ENCODE assay signal across 12 mouse cellular contexts in the genomic region with DNA sequence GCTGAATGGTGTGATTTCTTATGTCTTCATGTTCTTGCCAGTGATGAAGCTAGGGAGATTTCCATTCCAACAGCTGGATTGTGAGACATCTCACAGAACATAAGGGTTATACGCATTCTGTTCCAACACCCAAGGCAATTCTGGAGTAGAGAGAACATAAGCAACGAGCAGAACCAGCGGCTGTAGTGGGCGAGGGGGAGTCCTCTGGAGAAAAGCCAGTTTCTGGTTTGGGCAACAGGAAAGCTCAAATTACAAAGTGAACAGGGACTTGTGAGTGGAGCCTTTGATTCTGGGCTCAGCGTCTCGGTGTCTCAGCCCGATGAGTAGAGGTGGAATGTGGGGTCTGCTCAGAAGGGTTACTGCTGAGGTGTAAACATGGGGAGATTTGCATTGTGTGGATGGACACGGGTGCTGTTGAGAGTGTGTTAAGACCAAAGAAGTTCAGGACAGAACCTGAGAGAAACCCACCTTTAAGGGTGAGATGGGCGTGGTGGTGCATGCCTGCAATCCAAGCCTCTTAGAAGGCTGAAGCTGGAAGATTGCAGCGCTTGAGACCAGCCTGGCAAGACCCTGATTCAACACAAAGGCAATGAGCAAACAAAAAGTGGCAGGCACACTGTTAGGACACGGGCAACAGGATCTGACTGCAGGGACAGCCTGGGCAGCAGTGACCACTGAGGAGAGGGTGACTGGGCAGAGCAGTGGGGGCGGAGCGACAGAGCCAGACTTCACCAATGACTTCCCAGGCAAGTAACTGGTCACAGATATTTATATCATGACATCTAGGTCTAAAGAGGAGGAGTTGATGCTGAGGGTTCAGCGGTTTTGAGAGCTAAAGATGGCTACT. TPM values are rescaled to one million over a fixed set of nuclear protein-coding genes. Genes with fewer than 3 reads are reported as not detected.
DNase-seq lines count a peak whose midpoint lies in the region; ATAC-seq lines count a peak whose summit lies in the region.
"Had no signal": no experiment of that assay in that cellular context is flagged by ENCODE, and none has a peak within 500 bp of the region (broad histone marks: within the 10 kb centered on the region; RNA-seq: fewer than 3 reads in every experiment).

No protein-coding gene starts in this region.

- H3K27ac ChIP-seq in heart, embryonic 13.5 days (replicated peaks): no peak overlapping the region
- H3K27ac ChIP-seq in lung, embryonic 15.5 days: peak overlapping the region; percentile 63
- H3K27ac ChIP-seq in limb, embryonic 15.5 days: no peak overlapping the region
- H3K27ac ChIP-seq: forebrain, embryonic 13.5 days; hindbrain, embryonic 15.5 days; midbrain, embryonic 15.5 days had no signal

- intact Hi-C loops in heart, postnatal 36 days (cut with DNase I): no loop called here

- DNase-seq in heart, postnatal 36 days: no peak
- DNase-seq in lung, postnatal 14 days: no peak
- DNase-seq in cerebellum, postnatal 36 days: peak; percentile 60 to 65
- DNase-seq in urinary bladder, postnatal 14 days (ENCODE audit: low spot score): no peak
- DNase-seq in urinary bladder, postnatal 36 days (ENCODE audit: low spot score in 2 of 2): no peak
- DNase-seq: thymus, adult 2 months had no signal

- no peaks in the 10 kb centered on the region for H3K9me3 ChIP-seq in heart, embryonic 13.5 days
- H3K9me3 ChIP-seq in lung, embryonic 15.5 days: no peaks in the 10 kb centered on the region
- H3K9me3 ChIP-seq in limb, embryonic 15.5 days: no peaks in the 10 kb centered on the region
- H3K9me3 ChIP-seq: forebrain, embryonic 13.5 days; hindbrain, embryonic 15.5 days; midbrain, embryonic 15.5 days had no signal

- peaks cover 39% of the 10 kb centered on the region for H3K4me1 ChIP-seq in heart, embryonic 13.5 days
- H3K4me1 ChIP-seq in lung, embryonic 15.5 days: peaks cover 41% of the 10 kb centered on the region
- H3K4me1 ChIP-seq in limb, embryonic 15.5 days: peaks cover 23% of the 10 kb centered on the region

- ATAC-seq in heart, embryonic 13.5 days (ENCODE audit: extremely low read depth, insufficient number of reproducible peaks, low FRiP score, low TSS enrichment): no peak
- ATAC-seq in lung, embryonic 15.5 days (ENCODE audit: borderline replicate concordance, extremely low read depth, low FRiP score, low TSS enrichment): peak; percentile 55; the same call in 1 of the 2 replicates
- ATAC-seq in limb, embryonic 15.5 days (ENCODE audit: insufficient number of reproducible peaks, low FRiP score, low TSS enrichment, low read depth): no peak
- ATAC-seq: forebrain, embryonic 13.5 days; midbrain, embryonic 15.5 days had no signal

- H3K27me3 ChIP-seq in heart, embryonic 13.5 days (replicated peaks): no peaks in the 10 kb centered on the region
- H3K27me3 ChIP-seq in lung, embryonic 15.5 days: no peaks in the 10 kb centered on the region
- H3K27me3 ChIP-seq in limb, embryonic 15.5 days: no peaks in the 10 kb centered on the region
- H3K27me3 ChIP-seq: forebrain, embryonic 13.5 days; hindbrain, embryonic 15.5 days; midbrain, embryonic 15.5 days had no signal

- H3K4me3 ChIP-seq in heart, embryonic 13.5 days: no peak overlapping the region
- peak overlapping the region; percentile 14 for H3K4me3 ChIP-seq in lung, embryonic 15.5 days
- no peak overlapping the region for H3K4me3 ChIP-seq in limb, embryonic 15.5 days
- H3K4me3 ChIP-seq: forebrain, embryonic 13.5 days; hindbrain, embryonic 15.5 days; midbrain, embryonic 15.5 days had no signal

- 13% methylated on average over 14 of the region's 14 CpGs for WGBS in heart, embryonic 13.5 days
- 6% methylated on average over 14 of the region's 14 CpGs for WGBS in lung, embryonic 15.5 days
- 8% methylated on average over 14 of the region's 14 CpGs for WGBS in limb, embryonic 15.5 days

- H3K9ac ChIP-seq in heart, embryonic 13.5 days: no peak overlapping the region
- H3K9ac ChIP-seq in lung, embryonic 15.5 days: peak overlapping the region; percentile 4; the same call in 1 of the 2 replicates
- no peak overlapping the region for H3K9ac ChIP-seq in limb, embryonic 15.5 days
- H3K9ac ChIP-seq: forebrain, embryonic 13.5 days; hindbrain, embryonic 15.5 days; midbrain, embryonic 15.5 days had no signal

- H3K4me2 ChIP-seq in heart, embryonic 13.5 days: peak overlapping the region; percentile 38
- H3K4me2 ChIP-seq in lung, embryonic 15.5 days: peak overlapping the region; percentile 49
- H3K4me2 ChIP-seq in limb, embryonic 15.5 days: peak overlapping the region; percentile 29; the same call in 1 of the 2 replicates
- H3K4me2 ChIP-seq: forebrain, embryonic 13.5 days; hindbrain, embryonic 15.5 days; midbrain, embryonic 15.5 days had no signal

- H3K36me3 ChIP-seq in heart, embryonic 13.5 days: peaks cover 6% of the 10 kb centered on the region
- H3K36me3 ChIP-seq in lung, embryonic 15.5 days: peaks cover 1% of the 10 kb centered on the region; the same call in 1 of the 2 replicates
- peaks cover 8% of the 10 kb centered on the region; the same call in 1 of the 2 replicates for H3K36me3 ChIP-seq in limb, embryonic 15.5 days
- H3K36me3 ChIP-seq: hindbrain, embryonic 15.5 days; midbrain, embryonic 15.5 days had no signal

RNA-seq across cellular contexts. Expression of a gene that starts 6.5 kb away (rescaled TPM):
- polyA plus RNA-seq in heart, embryonic 13.5 days (2015; fragmentation: Nextera tagmentation; extraction: Ambion mirVana): 0.27 and 0.31 TPM in 2 replicates
- under 1 TPM in 1 of 2 experiments, not detected in 1; 0.19 TPM for total RNA-seq in heart, postnatal 36 days (2021)
- 0.88 and 1.2 TPM in 2 replicates for polyA plus RNA-seq in lung, embryonic 15.5 days (2015; fragmentation: Nextera tagmentation; extraction: Ambion mirVana)
- 0.24 and 0.46 TPM in 2 replicates for polyA plus RNA-seq in limb, embryonic 15.5 days (2015; fragmentation: Nextera tagmentation; extraction: Ambion mirVana)

RNA-seq across cellular contexts. Expression of a gene that starts 7.1 kb away (rescaled TPM):
- polyA plus RNA-seq in heart, embryonic 13.5 days (2015; fragmentation: Nextera tagmentation; extraction: Ambion mirVana): 9.5 and 9.8 TPM in 2 replicates
- total RNA-seq in heart, postnatal 36 days (2021): 10 to 100 TPM; 13.0 to 14.7 TPM
- polyA plus RNA-seq in lung, embryonic 15.5 days (2015; fragmentation: Nextera tagmentation; extraction: Ambion mirVana): 18.3 and 18.8 TPM in 2 replicates
- 18.6 and 20.5 TPM in 2 replicates for polyA plus RNA-seq in limb, embryonic 15.5 days (2015; fragmentation: Nextera tagmentation; extraction: Ambion mirVana)

RNA-seq across cellular contexts. Expression of a gene that starts 22.4 kb away (rescaled TPM):
- 48.2 and 51.6 TPM in 2 replicates for polyA plus RNA-seq in heart, embryonic 13.5 days (2015; fragmentation: Nextera tagmentation; extraction: Ambion mirVana)
- 100 to 1,000 TPM; 109 to 116 TPM for total RNA-seq in heart, postnatal 36 days (2021)
- polyA plus RNA-seq in lung, embryonic 15.5 days (2015; fragmentation: Nextera tagmentation; extraction: Ambion mirVana): 51.8 and 52.9 TPM in 2 replicates
- polyA plus RNA-seq in limb, embryonic 15.5 days (2015; fragmentation: Nextera tagmentation; extraction: Ambion mirVana): 87.1 and 91.0 TPM in 2 replicates

RNA-seq across cellular contexts. Expression of a gene that starts 23.9 kb away (rescaled TPM):
- 16.5 and 18.2 TPM in 2 replicates for polyA plus RNA-seq in heart, embryonic 13.5 days (2015; fragmentation: Nextera tagmentation; extraction: Ambion mirVana)
- 10 to 100 TPM in 1 of 2 experiments, 1 to 10 TPM in 1; 9.5 to 10.5 TPM for total RNA-seq in heart, postnatal 36 days (2021)
- polyA plus RNA-seq in lung, embryonic 15.5 days (2015; fragmentation: Nextera tagmentation; extraction: Ambion mirVana): 19.5 and 19.7 TPM in 2 replicates
- polyA plus RNA-seq in limb, embryonic 15.5 days (2015; fragmentation: Nextera tagmentation; extraction: Ambion mirVana): 21.6 and 25.5 TPM in 2 replicates

RNA-seq across cellular contexts. Expression of a gene that starts 54.7 kb away (rescaled TPM):
- 12.5 and 14.0 TPM in 2 replicates for polyA plus RNA-seq in heart, embryonic 13.5 days (2015; fragmentation: Nextera tagmentation; extraction: Ambion mirVana)
- total RNA-seq in heart, postnatal 36 days (2021): 1 to 10 TPM; 5.0 to 5.1 TPM
- polyA plus RNA-seq in lung, embryonic 15.5 days (2015; fragmentation: Nextera tagmentation; extraction: Ambion mirVana): 50.9 and 52.7 TPM in 2 replicates
- 89.3 and 95.9 TPM in 2 replicates for polyA plus RNA-seq in limb, embryonic 15.5 days (2015; fragmentation: Nextera tagmentation; extraction: Ambion mirVana)

Comparison
In these comparisons a context has a peak if more than half of its experiments do, and no peak if none do; other contexts are left out.
1. DNase-seq: peak in cerebellum, postnatal 36 days (2 of 2); none in heart, postnatal 36 days (0 of 2), lung, postnatal 14 days (single experiment), urinary bladder, postnatal 14 days (single experiment) and urinary bladder, postnatal 36 days (0 of 2).
2. Peak in every context shown above with its lines, with median percentiles within 50 percentile points of each other: H3K4me2 ChIP-seq.